Mouse (Mus musculus): ENCODE results near the gene Gstk1. TPM values are rescaled to one million over a fixed set of nuclear protein-coding genes. Genes with fewer than 3 reads are reported as not detected.

Gstk1 gene
- 1.2 and 1.4 TPM in 2 replicates for polyA plus RNA-seq (2012; ENCODE audit: low replicate concordance)

GRCm38 (mm10) chr6:42245711-42246353 lies at the start of gene Gstk1:
TSS of gene Gstk1 (plus strand) at chr6:42245935.

GRCm38 (mm10) chr6:42215028-42215427 lies 30.7 kb upstream of the Gstk1 start, which contains the start of gene Tas2r144:
TSS of gene Tas2r144 (plus strand) at chr6:42215328.

GRCm38 (mm10) chr6:42261524-42262170 lies 15.9 kb downstream of the Gstk1 start, which contains the start of gene Tmem139:
TSS of gene Tmem139 (plus strand) at chr6:42261970.

GRCm38 (mm10) chr6:42264626-42265312 lies 19.0 kb downstream of the Gstk1 start, which contains the start of gene Casp2:
TSS of gene Casp2 (plus strand) at chr6:42264985.

GRCm38 (mm10) chr6:42286448-42286847 lies 40.7 kb downstream of the Gstk1 start, which contains the start of gene Clcn1:
TSS of gene Clcn1 (plus strand) at chr6:42286685.

Other genes starting within 250 kb of the Gstk1 start
- gene Sva, start 207.5 kb upstream of the Gstk1 start, polyA plus RNA-seq (2012; ENCODE audit: low replicate concordance), result not detected in 2 replicates
- not detected in 2 replicates for gene Tas2r139, start 105.0 kb upstream of the Gstk1 start, polyA plus RNA-seq (2012; ENCODE audit: low replicate concordance)
- gene Tas2r144, start 30.6 kb upstream of the Gstk1 start, polyA plus RNA-seq (2012; ENCODE audit: low replicate concordance), result not detected in 2 replicates
- not detected in 2 replicates for gene Tmem139, start 16.0 kb downstream of the Gstk1 start, polyA plus RNA-seq (2012; ENCODE audit: low replicate concordance)
- gene Casp2, start 19.1 kb downstream of the Gstk1 start, polyA plus RNA-seq (2012; ENCODE audit: low replicate concordance), result 6.6 and 6.8 TPM in 2 replicates
- gene Clcn1, start 40.8 kb downstream of the Gstk1 start, polyA plus RNA-seq (2012; ENCODE audit: low replicate concordance), result 0.17 TPM in 1 of 2 replicates, not detected in the other
- gene Fam131b, start 78.7 kb downstream of the Gstk1 start, polyA plus RNA-seq (2012; ENCODE audit: low replicate concordance), result 0.03 and 0.10 TPM in 2 replicates
- gene Zyx, start 103.7 kb downstream of the Gstk1 start, polyA plus RNA-seq (2012; ENCODE audit: low replicate concordance), result 993 and 3,641 TPM in 2 replicates
- 0.04 TPM in 1 of 2 replicates, not detected in the other for gene Epha1, start 127.3 kb downstream of the Gstk1 start, polyA plus RNA-seq (2012; ENCODE audit: low replicate concordance)
- gene Tas2r143, start 154.3 kb downstream of the Gstk1 start, polyA plus RNA-seq (2012; ENCODE audit: low replicate concordance), result not detected in 2 replicates
- gene Tas2r135, start 159.5 kb downstream of the Gstk1 start, polyA plus RNA-seq (2012; ENCODE audit: low replicate concordance), result not detected in 2 replicates
- not detected in 2 replicates for gene Tas2r126, start 188.6 kb downstream of the Gstk1 start, polyA plus RNA-seq (2012; ENCODE audit: low replicate concordance)
- gene Olfr458, start 219.3 kb downstream of the Gstk1 start, polyA plus RNA-seq (2012; ENCODE audit: low replicate concordance), result not detected in 2 replicates
- not detected in 2 replicates for gene Olfr457, start 230.4 kb downstream of the Gstk1 start, polyA plus RNA-seq (2012; ENCODE audit: low replicate concordance)
- not detected in 2 replicates for gene Olfr456, start 241.3 kb downstream of the Gstk1 start, polyA plus RNA-seq (2012; ENCODE audit: low replicate concordance)